Mouse (Mus musculus) left cerebral cortex, adult 2 months (tissue): ENCODE measurements at regions not wholly inside any gene's neighbourhood (a gene's known extent, or its start where the extent isn't known, plus 50 kb on each side); places are given as distances from the start of the nearest gene placed in this dataset.

Experiments used
- DNase-seq, 2 experiments: peaks; one replicate each; pipeline ENCODE4 v3.0.0; 2021 to 2022; ENCODE audit warnings: low spot score in 2 of 2, mixed read lengths in 1 of 2; ENCODE audit errors: extremely low spot score in 1 of 2
- H3K27ac ChIP-seq: fragments of 200-600 bp; 2 replicates; pipeline ENCODE4 v1.8.1; 2022
- H3K4me3 ChIP-seq: fragments of 200-600 bp; 2 replicates; pipeline ENCODE4 v1.8.1; 2022
- CTCF ChIP-seq: fragments of 200-600 bp; IDR thresholded peaks from 2 replicates; pipeline ENCODE4 v1.8.1; 2022; ENCODE audit warnings: antibody characterized with exemption, mild to moderate bottlenecking, moderate library complexity
- intact Hi-C: fragments of 180-260 bp; cut with DNase I; formaldehyde crosslinking; loops from one replicate; pipeline ENCODE4 v1.15.1; 2025

DNA sequence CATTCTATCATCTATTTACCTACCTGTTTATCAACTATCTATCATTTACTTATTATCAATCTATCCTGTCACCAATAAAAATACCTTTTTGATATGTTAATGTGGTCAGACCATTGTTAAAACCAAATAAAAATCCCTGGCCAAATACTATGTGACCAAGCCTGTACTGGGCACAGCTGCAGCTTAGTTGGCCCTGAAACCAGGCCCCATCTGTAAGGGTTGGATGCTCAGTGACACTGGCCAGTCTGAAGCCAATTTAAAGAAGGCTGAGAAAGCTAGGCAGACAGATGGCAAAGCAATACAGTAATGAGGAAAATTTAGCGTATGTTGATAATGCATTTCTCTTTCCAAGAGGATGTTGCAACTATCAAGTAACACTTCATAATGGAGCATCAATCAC lies 217.8 kb downstream of the Samd5 start:
- intact Hi-C loops, result no loop called here
- Histone ChIP-seq H3K4me3 (no peak overlapping the region), H3K27ac (no peak overlapping the region)
- no peak for TF ChIP-seq CTCF
- no peak for DNase-seq

DNA sequence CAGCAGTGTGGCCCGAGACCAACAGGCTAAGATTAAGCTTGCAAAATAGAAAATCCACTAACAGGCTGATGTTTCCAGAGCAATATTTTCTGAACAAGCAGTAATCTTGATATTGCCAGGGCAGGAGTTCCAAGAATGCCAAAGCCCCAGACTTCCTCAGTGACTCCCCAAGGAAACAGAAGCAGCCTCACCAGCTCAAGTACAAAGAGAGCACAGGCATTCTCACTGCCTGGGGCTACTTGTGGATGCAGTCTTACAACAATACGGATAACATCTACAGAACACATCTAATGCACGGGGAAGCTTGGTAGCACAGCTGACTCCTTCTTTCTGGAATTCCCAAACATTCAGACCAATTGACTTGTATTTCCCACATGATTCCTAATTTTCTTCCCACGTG lies 235.9 kb downstream of the Samd5 start:
- intact Hi-C loops, result no loop called here
- no peak for TF ChIP-seq CTCF
- no peak for DNase-seq
- H3K4me3 ChIP-seq, result no peak overlapping the region
- no peak overlapping the region for H3K27ac ChIP-seq

DNA sequence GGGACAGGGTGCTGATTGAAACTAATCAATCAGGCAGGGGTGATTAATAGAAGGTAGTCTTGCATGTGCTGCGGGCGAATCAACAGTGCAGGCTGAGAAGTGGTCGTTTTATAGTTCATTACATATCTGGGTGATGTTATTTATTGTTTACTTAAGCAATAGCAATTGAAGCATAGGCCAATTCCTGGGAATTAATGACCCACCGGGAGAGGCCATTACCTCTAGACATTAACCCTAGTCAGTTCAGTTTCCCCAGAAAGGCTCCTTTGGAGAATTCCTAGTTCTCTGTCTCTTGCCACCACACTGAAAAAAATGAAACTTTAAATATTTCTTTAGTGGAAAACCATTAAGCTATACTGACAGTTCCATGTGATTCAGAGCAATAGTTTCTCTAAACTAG lies 236.6 kb downstream of the Samd5 start:
- TF ChIP-seq CTCF, result no peak
- no peak for DNase-seq
- H3K27ac ChIP-seq, result no peak overlapping the region
- intact Hi-C loops, result no loop called here
- H3K4me3 ChIP-seq, result no peak overlapping the region

DNA sequence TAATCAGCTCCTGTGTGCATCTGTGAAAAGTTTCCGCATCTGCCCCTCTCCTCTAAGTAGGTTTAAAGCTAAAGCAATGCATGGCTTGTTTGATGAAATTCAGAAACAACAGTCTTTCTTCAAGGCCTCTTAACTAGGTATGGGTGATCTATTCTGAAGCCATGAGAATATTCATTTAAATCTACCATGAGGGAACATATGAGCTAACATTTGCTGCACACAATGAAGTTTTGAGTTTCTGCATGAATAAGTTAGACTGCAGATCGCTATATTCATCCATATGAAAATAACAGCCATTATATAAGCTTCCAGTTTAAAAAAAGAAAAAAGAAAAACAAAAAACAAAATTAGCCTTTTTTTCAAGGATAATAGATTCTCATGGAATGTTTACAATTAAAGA lies 245.9 kb downstream of the Samd5 start:
- intact Hi-C loops, result no loop called here
- DNase-seq, result no peak
- no peak overlapping the region for H3K4me3 ChIP-seq
- no peak for TF ChIP-seq CTCF
- H3K27ac ChIP-seq, result peak overlapping the region; percentile 50

DNA sequence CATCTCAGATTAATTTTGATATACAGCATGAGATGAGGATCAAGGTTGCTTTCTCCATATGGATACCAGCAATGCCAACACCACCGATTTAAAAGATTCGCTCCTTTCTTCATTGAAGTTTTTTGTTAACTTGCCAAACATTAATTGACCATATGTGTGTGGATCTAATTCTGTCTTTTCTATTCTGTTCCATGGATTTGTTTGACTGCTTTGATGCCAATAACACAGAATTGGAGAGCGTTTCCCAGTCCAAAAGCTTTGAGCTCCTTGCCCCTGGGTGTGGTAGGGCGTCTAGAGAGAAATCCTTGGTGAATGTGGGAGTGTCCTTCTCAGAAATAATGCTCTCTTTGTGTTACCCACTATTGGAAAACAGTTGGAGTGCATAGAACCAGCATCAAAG lies 254.3 kb downstream of the Samd5 start:
- no peak overlapping the region for H3K27ac ChIP-seq
- H3K4me3 ChIP-seq, result no peak overlapping the region
- DNase-seq, result no peak
- intact Hi-C loops, result no loop called here
- no peak for TF ChIP-seq CTCF

DNA sequence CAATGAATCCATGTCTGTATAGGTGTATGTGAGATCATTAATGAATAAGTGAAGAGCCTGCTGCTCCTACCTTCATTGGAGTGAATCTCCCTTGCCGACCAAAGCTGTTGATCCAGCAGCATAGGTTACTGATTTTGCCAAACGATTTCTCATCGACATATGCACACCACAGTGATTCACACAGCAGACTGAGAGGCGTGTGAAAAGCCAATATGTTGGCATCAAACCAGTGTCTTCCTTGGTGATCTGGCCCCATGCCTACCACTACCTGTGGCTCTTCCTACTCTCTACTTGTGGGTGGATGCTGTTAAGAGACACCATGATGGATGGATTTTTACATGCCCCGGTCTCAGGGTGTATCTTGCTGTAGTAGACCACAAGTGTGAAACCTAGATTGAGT lies 258.3 kb downstream of the Samd5 start:
- no peak overlapping the region for H3K4me3 ChIP-seq
- no peak overlapping the region for H3K27ac ChIP-seq
- intact Hi-C loops, result no loop called here
- DNase-seq, result no peak
- no peak for TF ChIP-seq CTCF

DNA sequence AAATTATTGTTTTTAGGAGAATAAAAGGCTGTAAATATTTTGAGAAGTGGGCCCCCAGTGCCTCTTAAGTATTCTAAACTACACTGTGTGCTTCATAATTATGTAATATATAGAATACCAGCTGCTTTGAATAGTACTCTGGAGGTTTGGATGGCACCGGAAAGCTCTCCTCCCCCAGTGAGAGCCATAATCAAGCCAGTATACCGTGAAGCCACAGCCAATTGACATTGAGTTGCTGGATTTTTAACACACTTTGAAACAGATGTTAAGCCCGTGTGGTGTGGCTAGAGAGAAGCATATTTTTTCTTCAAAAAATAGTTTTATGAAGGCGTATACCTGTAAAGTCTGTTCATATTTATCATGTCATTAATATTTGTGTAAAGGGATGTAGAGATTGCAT lies 268.9 kb downstream of the Samd5 start:
- no peak overlapping the region for H3K27ac ChIP-seq
- intact Hi-C loops, result no loop called here
- TF ChIP-seq CTCF, result no peak
- no peak overlapping the region for H3K4me3 ChIP-seq
- no peak for DNase-seq

DNA sequence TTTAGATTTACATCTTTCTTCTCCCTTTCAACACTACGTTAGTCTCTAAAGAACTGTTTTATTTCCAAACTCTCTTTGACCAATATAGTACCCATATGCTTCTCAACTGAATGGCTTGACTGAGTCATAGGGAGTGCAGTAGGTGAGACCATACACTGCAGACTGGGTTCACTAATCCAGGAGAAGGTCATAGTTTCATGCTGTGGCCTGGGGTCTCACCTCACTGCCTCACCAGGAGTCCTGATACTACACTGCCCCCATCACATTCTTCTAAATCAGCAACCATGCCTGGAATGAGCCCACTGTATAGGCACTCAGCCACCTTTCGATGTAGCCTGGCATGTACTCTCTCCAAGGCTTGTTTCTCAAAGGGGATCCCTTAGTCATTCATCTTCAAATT lies 269.6 kb downstream of the Samd5 start:
- DNase-seq, result no peak
- H3K27ac ChIP-seq, result no peak overlapping the region
- intact Hi-C loops, result no loop called here
- H3K4me3 ChIP-seq, result no peak overlapping the region
- no peak for TF ChIP-seq CTCF

DNA sequence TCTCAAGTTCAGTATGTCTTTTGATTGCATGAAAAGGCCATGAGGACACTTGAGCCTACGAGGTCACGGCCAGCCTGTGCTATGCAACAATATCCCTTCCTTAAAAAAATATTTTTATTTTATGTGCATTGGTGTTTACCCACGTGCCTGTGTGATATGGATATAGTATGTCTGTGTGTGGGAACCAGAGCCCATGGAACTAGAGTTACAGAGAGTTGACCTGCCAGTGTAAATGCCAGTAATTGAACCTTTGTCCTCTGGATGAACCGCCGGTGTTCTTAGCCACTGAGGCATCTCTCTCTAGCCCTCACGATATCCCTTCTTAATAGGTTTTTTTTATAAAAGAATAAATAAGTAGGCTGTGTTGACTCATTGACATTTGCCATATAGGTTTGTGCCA lies 270.0 kb downstream of the Samd5 start:
- Histone ChIP-seq H3K4me3 (no peak overlapping the region), H3K27ac (no peak overlapping the region)
- TF ChIP-seq CTCF, result no peak
- intact Hi-C loops, result no loop called here
- no peak for DNase-seq

DNA sequence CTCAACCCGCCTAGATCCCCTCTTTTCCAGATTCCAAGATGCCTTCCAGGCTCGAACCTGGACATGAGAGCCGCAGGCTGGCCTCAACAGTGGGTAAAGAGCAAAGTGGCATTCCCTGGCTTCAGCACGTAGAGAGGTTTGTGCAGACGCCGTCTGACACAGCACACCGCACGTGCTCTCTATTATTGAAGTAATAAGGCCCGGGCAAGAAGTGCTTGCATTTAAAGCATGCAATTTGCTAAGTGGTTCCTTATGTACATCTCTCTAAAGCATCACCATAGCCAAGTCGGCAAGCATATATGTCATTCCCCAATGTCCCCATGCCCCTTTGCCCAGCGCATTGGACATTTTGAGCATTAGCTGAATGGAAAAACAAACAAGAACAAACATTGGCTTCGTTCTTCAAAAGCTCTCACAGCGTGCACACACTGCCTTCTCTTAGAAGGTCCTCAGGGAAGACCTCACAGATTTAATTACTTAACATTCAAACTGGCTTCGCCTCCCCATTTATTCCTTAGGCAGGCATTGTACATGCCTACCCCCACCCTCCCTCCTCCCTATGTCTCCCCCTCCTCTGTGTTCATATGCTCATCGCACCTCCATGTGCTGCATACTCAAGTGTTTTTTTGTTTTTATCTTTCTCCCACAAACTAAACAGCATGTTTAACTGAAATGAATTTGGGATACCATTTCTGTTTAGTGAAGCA lies 273.9 kb downstream of the Samd5 start:
- no peak for TF ChIP-seq CTCF
- no peak for DNase-seq
- intact Hi-C loops, result no loop called here
- Histone ChIP-seq H3K4me3 (no peak overlapping the region), H3K27ac (no peak overlapping the region)

DNA sequence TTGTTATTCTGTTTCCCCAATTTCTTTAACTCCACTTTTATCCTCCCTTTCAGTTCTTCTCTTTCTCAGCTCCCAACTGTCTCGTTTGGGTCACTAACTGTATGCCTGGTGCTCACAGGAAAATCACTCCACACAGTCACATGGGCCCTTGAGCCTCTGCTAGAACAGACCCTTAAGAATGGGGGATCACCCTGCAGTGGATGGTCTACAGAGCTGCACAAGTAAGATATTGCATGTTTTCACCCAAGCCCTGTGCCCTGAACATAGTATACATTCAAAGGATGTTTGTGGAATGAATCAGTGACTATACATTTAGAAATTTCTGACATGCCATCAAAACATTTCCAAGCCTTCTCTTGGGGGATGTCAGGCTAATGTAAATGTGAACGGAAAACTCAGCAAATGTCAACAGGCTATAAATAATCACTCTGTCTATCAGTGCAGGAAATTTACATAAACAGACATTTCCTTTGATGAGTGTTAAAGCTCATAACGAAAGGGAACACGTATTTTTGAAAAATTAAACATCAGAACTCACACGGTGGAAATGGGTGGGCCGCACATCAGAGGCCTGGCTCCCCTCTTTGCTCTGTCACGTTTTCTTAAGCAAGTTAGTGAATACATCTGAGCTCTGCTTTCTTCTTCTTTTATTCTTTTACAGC lies 297.4 kb downstream of the Samd5 start:
- no peak for TF ChIP-seq CTCF
- Histone ChIP-seq H3K4me3 (no peak overlapping the region), H3K27ac (no peak overlapping the region)
- no peak for DNase-seq
- intact Hi-C loops, result no loop called here

DNA sequence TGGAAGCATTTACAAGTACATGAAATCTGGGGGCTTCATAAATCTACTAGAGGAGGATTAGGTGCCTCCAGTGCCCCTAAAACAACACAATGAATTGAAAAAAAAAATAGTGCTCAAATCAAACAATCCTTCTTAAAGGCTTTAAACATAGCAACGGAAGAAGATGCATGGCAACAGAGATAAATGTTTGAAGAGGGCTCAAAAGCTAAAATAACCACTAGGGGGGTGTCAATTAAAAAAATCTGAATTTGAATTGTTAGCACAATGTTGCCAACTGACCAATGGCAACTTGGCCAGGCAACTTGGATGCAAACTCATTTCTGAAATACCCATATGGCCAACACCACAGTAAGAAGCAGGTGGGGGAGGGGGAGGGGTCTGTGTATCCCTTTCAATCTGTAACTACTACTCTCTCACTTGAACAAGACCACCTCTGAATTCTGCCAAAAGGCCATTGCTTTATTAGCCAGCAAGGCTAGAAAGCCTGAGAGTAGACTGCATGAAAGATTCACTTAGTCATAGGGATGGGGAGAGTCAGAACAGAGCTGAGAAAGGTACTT lies 312.6 kb downstream of the Samd5 start:
- TF ChIP-seq CTCF, result peak; percentile 13; the same call in 1 of the 2 replicates
- no peak for DNase-seq

More for the DNA sequence above, 312.6 kb downstream of the Samd5 start:
- Histone ChIP-seq H3K4me3 (no peak overlapping the region), H3K27ac (no peak overlapping the region)
- intact Hi-C loops, result no loop called here
